Mouse (Mus musculus): ENCODE results near the gene Rbp2. TPM values are rescaled to one million over a fixed set of nuclear protein-coding genes. Genes with fewer than 3 reads are reported as not detected.
A peak's percentile ranks its signal among the peaks of the same experiment; 100 is the strongest.

The Rbp2 gene
- total RNA-seq, 2 experiments from 2014 or later = not detected

DNA sequence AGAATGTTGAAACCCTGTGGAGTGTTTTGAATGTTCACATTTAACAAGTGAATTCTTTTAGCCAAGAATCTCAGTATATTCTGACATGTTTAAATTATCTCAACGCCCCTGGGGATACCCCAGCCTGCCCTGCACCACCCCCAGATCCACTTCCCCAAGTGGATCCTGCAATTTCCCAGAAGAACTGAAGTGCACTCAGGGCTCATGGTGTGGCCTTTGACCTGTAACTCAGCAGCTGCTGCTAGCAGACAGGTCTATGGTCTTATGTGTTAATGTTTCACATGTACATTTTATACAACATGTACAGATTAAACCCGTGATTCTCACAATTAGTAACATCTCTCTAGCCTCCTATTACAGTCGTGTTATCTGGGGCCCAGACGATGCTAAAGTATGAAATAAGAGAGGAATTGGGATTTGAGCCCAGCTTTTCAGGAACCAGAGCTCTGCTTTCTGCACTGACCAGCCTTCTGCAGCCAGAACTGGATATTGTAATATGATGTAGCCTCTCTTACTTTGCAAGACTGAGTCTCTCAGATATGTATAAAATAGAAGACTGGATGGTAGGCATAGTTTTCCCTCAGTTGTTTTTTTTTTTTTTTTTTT is 48.9 kb downstream of the Rbp2 start:
- DNase-seq (ENCODE audit: low spot score in 2 of 2) = no peak
- no peak overlapping the region for H3K4me3 ChIP-seq

GRCm38 (mm10) chr9:98535763-98536162 is 49.8 kb downstream of the Rbp2 start:
- Histone ChIP-seq H3K27ac (no peak overlapping the region), H3K4me3 (no peak overlapping the region)
- peak; percentile 66 for TF ChIP-seq CTCF (conservative IDR thresholded peaks at IDR 0.05)
- no peak for DNase-seq (ENCODE audit: low spot score in 2 of 2)

More for the DNA sequence above, 48.9 kb downstream of the Rbp2 start:
- H3K27ac ChIP-seq = no peak overlapping the region
- no peak for TF ChIP-seq CTCF (conservative IDR thresholded peaks at IDR 0.05)

DNA sequence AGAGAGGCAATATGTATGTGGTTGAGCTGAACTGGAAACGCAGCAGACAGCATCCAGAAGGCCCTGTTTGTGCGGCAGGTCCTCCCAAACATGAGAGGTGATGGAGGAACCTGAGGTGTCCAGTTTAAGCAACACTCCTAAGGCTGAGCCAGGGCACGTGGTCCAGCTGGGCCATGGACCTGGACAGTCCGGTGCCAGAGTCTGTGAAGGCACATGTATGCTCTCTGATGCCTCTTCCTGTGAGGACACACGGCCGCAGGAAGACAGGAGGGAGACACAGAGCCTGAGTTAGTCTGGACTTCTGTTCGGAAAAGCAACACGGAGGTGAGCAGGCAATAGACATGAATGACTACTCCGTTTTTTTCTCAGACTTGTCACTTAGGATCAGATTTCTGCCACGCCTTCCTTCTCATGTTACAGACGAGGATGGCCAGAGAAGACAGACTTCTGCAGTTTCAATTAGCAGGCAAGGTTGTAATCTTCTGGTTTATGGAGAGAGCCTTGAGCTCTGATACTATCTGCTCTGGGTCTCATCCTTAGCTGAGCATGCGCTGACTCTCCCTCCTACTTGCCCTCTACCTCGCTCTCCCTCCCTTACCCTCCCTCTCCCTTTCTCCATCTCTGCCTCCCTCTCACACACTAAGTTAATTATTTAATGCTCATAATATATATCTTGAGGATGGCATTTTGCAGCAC is 52.2 kb downstream of the Rbp2 start:
- Histone ChIP-seq H3K4me3 (no peak overlapping the region), H3K27ac (no peak overlapping the region)
- DNase-seq (ENCODE audit: low spot score in 2 of 2) = no peak
- TF ChIP-seq CTCF (conservative IDR thresholded peaks at IDR 0.05) = no peak

GRCm38 (mm10) chr9:98538713-98539360 is 52.9 kb downstream of the Rbp2 start:
- Histone ChIP-seq H3K4me3 (no peak overlapping the region), H3K27ac (no peak overlapping the region)
- DNase-seq (ENCODE audit: low spot score in 2 of 2) = peak; percentile 78 to 82
- TF ChIP-seq CTCF (conservative IDR thresholded peaks at IDR 0.05) = peak; percentile 91

DNA sequence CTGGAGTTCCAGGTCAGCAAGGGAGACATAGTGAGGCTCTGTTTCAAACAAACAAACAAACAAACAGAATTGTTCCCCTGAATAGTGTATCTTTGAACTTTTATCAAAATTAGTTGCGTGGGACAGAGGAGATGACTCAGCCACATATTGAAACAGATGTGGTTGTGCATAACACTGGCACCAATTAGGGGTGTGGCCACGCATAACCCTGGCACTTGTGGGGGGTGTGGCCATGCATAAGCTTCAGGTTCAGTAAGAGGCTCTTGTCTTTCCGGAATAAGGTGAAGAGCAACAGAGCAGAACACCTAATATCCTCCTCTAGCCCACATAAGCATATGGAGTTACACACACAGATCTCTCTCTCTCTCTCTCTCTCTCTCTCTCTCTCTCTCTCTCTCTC is 58.1 kb downstream of the Rbp2 start:
- no peak overlapping the region for H3K4me3 ChIP-seq

More for the DNA sequence above, 58.1 kb downstream of the Rbp2 start:
- no peak overlapping the region for H3K27ac ChIP-seq
- TF ChIP-seq CTCF (conservative IDR thresholded peaks at IDR 0.05) = no peak
- no peak for DNase-seq (ENCODE audit: low spot score in 2 of 2)

Other genes starting within 250 kb of the Rbp2 start
- gene Nmnat3, start 198.7 kb upstream of the Rbp2 start, total RNA-seq (2021) = 1 to 10 TPM; 1.9 to 2.1 TPM
- 1 to 10 TPM; 4.3 to 4.9 TPM for gene Rbp1, start 63.2 kb upstream of the Rbp2 start, total RNA-seq (2021)
- 10 to 100 TPM; 92.7 to 94.2 TPM for gene Copb2, start 77.6 kb downstream of the Rbp2 start, total RNA-seq (2021)
- gene Mrps22, start 115.5 kb downstream of the Rbp2 start, total RNA-seq (2021) = 10 to 100 TPM; 29.0 to 32.4 TPM

Data from layer of hippocampus, adult 2 months (tissue).